Mouse (Mus musculus): ENCODE measurements around the gene AY761185. TPM values are rescaled to one million over a fixed set of nuclear protein-coding genes. Genes with fewer than 3 reads are reported as not detected.

Gene AY761185
- polyA plus RNA-seq (2012; rRNA removed), result not detected in 2 replicates

DNA sequence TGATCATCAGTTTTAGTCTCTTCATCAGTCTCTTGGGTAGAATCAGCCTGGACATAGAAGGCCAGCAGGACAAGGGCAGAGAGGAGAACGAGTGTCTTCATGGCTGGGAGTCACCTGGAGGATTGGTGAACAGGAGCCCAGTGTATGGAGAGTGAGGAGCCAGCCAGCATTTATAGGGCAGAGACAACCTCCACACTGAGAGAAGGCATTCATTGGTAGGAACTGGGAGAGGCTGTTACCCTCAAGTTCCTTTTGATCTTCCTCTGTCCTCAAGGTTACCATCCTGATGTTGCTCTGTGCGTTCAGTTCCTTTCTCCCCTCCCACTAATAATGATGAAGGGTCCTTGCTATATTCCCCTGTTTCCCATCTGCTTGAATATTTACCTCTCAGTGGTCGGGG, at the start of gene AY761185:
AY761185 (minus strand) TSS at position 101 of the 400 bp plus-strand sequence.

GRCm38 (mm10) chr8:20921971-20922370, 22.5 kb downstream of the AY761185 start, which contains the start of gene Gm6040:
Gm6040 (minus strand) TSS chr8:20922071.

GRCm38 (mm10) chr8:20902527-20902926, 42.0 kb downstream of the AY761185 start, which contains the start of gene Gm15056:
Gm15056 (minus strand) TSS chr8:20902627.

Other genes starting within 250 kb of the AY761185 start
- gene Defb33, start 52.0 kb downstream of the AY761185 start, polyA plus RNA-seq (2012; rRNA removed), result not detected in 2 replicates
- gene Gm15056, start 42.1 kb downstream of the AY761185 start, polyA plus RNA-seq (2012; rRNA removed), result not detected in 2 replicates
- not detected in 2 replicates for gene Gm6040, start 22.6 kb downstream of the AY761185 start, polyA plus RNA-seq (2012; rRNA removed)
- not detected in 2 replicates for gene Defa21, start 80.8 kb upstream of the AY761185 start, polyA plus RNA-seq (2012; rRNA removed)
- not detected in 2 replicates for gene Defa23, start 110.3 kb upstream of the AY761185 start, polyA plus RNA-seq (2012; rRNA removed)
- gene Defa35, start 120.3 kb upstream of the AY761185 start, polyA plus RNA-seq (2012; rRNA removed), result not detected in 2 replicates
- not detected in 2 replicates for gene Defa25, start 139.7 kb upstream of the AY761185 start, polyA plus RNA-seq (2012; rRNA removed)
- not detected in 2 replicates for gene Gm14851, start 151.3 kb upstream of the AY761185 start, polyA plus RNA-seq (2012; rRNA removed)
- gene Defa30, start 189.9 kb upstream of the AY761185 start, polyA plus RNA-seq (2012; rRNA removed), result not detected in 2 replicates
- 1.0 TPM in 1 of 2 replicates, not detected in the other for gene Defa22, start 217.6 kb upstream of the AY761185 start, polyA plus RNA-seq (2012; rRNA removed)
- not detected in 2 replicates for gene Defa31, start 246.9 kb upstream of the AY761185 start, polyA plus RNA-seq (2012; rRNA removed)

Data from ovary, adult 2 months (tissue).